Mouse (Mus musculus): ENCODE measurements around the gene Elovl5.

DNA sequence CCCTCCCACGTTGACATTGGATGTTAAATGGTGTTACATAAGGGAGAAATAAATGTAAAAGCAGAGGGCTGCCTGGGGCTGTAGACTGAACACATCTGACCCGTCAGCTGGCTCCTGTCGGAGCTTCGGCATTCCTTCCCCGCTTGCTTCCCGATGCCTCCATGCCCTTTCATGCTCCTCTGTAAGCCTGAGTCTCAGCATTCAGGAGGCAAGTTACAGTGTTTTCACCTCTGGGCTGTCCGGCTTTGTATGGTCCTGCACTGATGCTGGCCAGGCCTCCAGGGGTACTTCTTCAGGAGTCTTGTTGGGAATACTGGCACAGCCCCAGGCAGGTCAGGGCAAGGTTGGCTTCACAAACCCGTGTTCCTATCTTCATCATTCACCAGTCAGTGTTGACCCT, 72.5 kb downstream of the Elovl5 start:
- TF ChIP-seq CTCF (IDR thresholded peaks at IDR 0.05; ENCODE audit: borderline replicate concordance, control insufficient read depth, extremely low read depth, insufficient read depth, low read length, poor library complexity) (no peak), POLR2A (IDR thresholded peaks at IDR 0.05; ENCODE audit: control insufficient read depth, extremely low read depth, insufficient read depth, low read length, poor library complexity) (no peak)

All from thymus, adult 2 months (tissue).